Mouse (Mus musculus): ENCODE measurements around the gene Hps5. TPM values are rescaled to one million over a fixed set of nuclear protein-coding genes. Genes with fewer than 3 reads are reported as not detected.

The Hps5 gene
- total RNA-seq, 1 experiment from 2014 or later: 27.6 TPM

GRCm38 (mm10) chr7:46738561-46739460, 57.1 kb downstream of the Hps5 start:
- DNase-seq: no peak

GRCm38 (mm10) chr7:46734983-46735382, 60.9 kb downstream of the Hps5 start:
- DNase-seq: no peak

GRCm38 (mm10) chr7:46732458-46732857, 63.4 kb downstream of the Hps5 start, which contains the start of gene Saa4:
Gene Saa4, minus strand, starts transcription at chr7:46732603.
- DNase-seq: no peak

- DNase-seq: no peak
Measured at GRCm38 (mm10) chr7:46727584-46727983, 68.3 kb downstream of the Hps5 start.

GRCm38 (mm10) chr7:46724396-46724795, 71.5 kb downstream of the Hps5 start:
- DNase-seq: no peak

- no peak for DNase-seq
Measured at GRCm38 (mm10) chr7:46723849-46724248, 72.0 kb downstream of the Hps5 start.

- no peak for DNase-seq
Measured at GRCm38 (mm10) chr7:46723354-46723753, 72.5 kb downstream of the Hps5 start.

GRCm38 (mm10) chr7:46720460-46720859, 75.4 kb downstream of the Hps5 start:
- no peak for DNase-seq

- DNase-seq: no peak
Measured at GRCm38 (mm10) chr7:46719526-46719925, 76.3 kb downstream of the Hps5 start.

- DNase-seq: no peak
Measured at GRCm38 (mm10) chr7:46718591-46719270, 77.1 kb downstream of the Hps5 start.

- peak; percentile 17 for DNase-seq
Measured at GRCm38 (mm10) chr7:46716897-46717296, 79.0 kb downstream of the Hps5 start.

- DNase-seq: no peak
Measured at GRCm38 (mm10) chr7:46715600-46715999, 80.3 kb downstream of the Hps5 start, which contains the start of gene Saa3. Gene Saa3, minus strand, starts transcription at chr7:46715700.

GRCm38 (mm10) chr7:46714518-46714917, 81.3 kb downstream of the Hps5 start:
- DNase-seq: peak; percentile 62

- no peak for DNase-seq
Measured at GRCm38 (mm10) chr7:46712250-46712649, 83.6 kb downstream of the Hps5 start.

Other genes with a start within 250 kb of the Hps5 start
- gene Sergef, start 156.3 kb downstream of the Hps5 start, total RNA-seq (2021): 19.8 and 29.4 TPM in 2 replicates
- gene Tph1, start 123.5 kb downstream of the Hps5 start, total RNA-seq (2021): not detected in 2 replicates
- 8.4 and 9.8 TPM in 2 replicates for gene Saal1, start 85.4 kb downstream of the Hps5 start, total RNA-seq (2021)
- 0.52 TPM in 1 of 2 replicates, not detected in the other for gene Saa3, start 80.4 kb downstream of the Hps5 start, total RNA-seq (2021)
- 1.00 TPM in 1 of 2 replicates, not detected in the other for gene Saa4, start 63.5 kb downstream of the Hps5 start, total RNA-seq (2021)
- gene Saa1, start 53.1 kb downstream of the Hps5 start, total RNA-seq (2021): not detected in 2 replicates
- not detected in 2 replicates for gene Saa2, start 44.3 kb downstream of the Hps5 start, total RNA-seq (2021)
- 33.3 and 40.1 TPM in 2 replicates for gene Gtf2h1, start within 50 bp of the Hps5 start, total RNA-seq (2021)
- gene Ldha, start 45.4 kb upstream of the Hps5 start, total RNA-seq (2021): 283 and 320 TPM in 2 replicates
- not detected in 2 replicates for gene Ldhc, start 65.1 kb upstream of the Hps5 start, total RNA-seq (2021)
- gene Tsg101, start 123.9 kb upstream of the Hps5 start, total RNA-seq (2021): 88.4 and 93.9 TPM in 2 replicates
- gene Uevld, start 162.5 kb upstream of the Hps5 start, total RNA-seq (2021): 16.7 and 19.1 TPM in 2 replicates
- not detected in 2 replicates for gene Gm9999, start 187.5 kb upstream of the Hps5 start, total RNA-seq (2021)
- gene Spty2d1, start 212.3 kb upstream of the Hps5 start, total RNA-seq (2021): 18.9 and 19.0 TPM in 2 replicates